Mouse (Mus musculus) intestine, embryonic 16.5 days (tissue): ENCODE results near the gene Olfr324. TPM values are rescaled to one million over a fixed set of nuclear protein-coding genes. Genes with fewer than 3 reads are reported as not detected.

Experiments used
- ATAC-seq: fragments of 200-750 bp; cut with Nextera tagmentation; 2 replicates; pipeline ENCODE4 v1.8.0; 2017; ENCODE audit warnings: moderate TSS enrichment, moderate library complexity
- H3K27ac ChIP-seq: fragments of 300-500 bp; sonication (generic); 2 replicates; pipeline ENCODE4 v1.5.1; 2014; ENCODE audit warnings: mild to moderate bottlenecking, low read length
- H3K27me3 ChIP-seq: fragments of 300-500 bp; sonication (generic); replicated peaks from 2 replicates; pipeline ENCODE4 v1.6.1; 2014; ENCODE audit warnings: low read length, control low read depth, mixed read lengths; ENCODE audit not compliant: control insufficient read depth, insufficient read depth
- H3K36me3 ChIP-seq: fragments of 300-500 bp; sonication (generic); 2 replicates; pipeline ENCODE4 v1.6.1; 2014; ENCODE audit warnings: low read length, control low read depth; ENCODE audit not compliant: control insufficient read depth, insufficient read depth
- H3K4me1 ChIP-seq: fragments of 300-500 bp; sonication (generic); 2 replicates; pipeline ENCODE4 v1.6.1; 2014; ENCODE audit warnings: low read length, control low read depth, mixed read lengths; ENCODE audit not compliant: control insufficient read depth, insufficient read depth
- H3K4me2 ChIP-seq: fragments of 300-500 bp; sonication (generic); 2 replicates; pipeline ENCODE4 v1.6.1; 2014; ENCODE audit warnings: low read depth, low read length, control low read depth
- H3K4me3 ChIP-seq: fragments of 300-500 bp; sonication (generic); 2 replicates; pipeline ENCODE4 v1.5.1; 2014; ENCODE audit warnings: mild to moderate bottlenecking, low read length
- H3K9ac ChIP-seq: fragments of 300-500 bp; sonication (generic); 2 replicates; pipeline ENCODE4 v1.6.1; 2014; ENCODE audit warnings: low read depth, low read length
- H3K9me3 ChIP-seq: fragments of 300-500 bp; sonication (generic); 2 replicates; pipeline ENCODE4 v1.6.1; 2016; ENCODE audit warnings: low read length, control low read depth; ENCODE audit not compliant: control insufficient read depth
- WGBS: fragments of 180-500 bp; shearing (Covaris S2); extraction: QIAGEN DNeasy Blood & Tissue Kit; methylation state at CpG from one replicate; pipeline ENCODE4 v1.1.7; 2014; 5-methylcytosine and 5-hydroxymethylcytosine counted together
- polyA plus RNA-seq: library from polyadenylated mRNA; unstranded; fragments of >200 nt; fragmentation: Nextera tagmentation; extraction: Ambion mirVana; gene quantifications from 2 replicates; pipeline ENCODE4 v1.2.1, GENCODE M21; 2015

The Olfr324 gene
- polyA plus RNA-seq, 1 experiment from 2014 or later: not detected

DNA sequence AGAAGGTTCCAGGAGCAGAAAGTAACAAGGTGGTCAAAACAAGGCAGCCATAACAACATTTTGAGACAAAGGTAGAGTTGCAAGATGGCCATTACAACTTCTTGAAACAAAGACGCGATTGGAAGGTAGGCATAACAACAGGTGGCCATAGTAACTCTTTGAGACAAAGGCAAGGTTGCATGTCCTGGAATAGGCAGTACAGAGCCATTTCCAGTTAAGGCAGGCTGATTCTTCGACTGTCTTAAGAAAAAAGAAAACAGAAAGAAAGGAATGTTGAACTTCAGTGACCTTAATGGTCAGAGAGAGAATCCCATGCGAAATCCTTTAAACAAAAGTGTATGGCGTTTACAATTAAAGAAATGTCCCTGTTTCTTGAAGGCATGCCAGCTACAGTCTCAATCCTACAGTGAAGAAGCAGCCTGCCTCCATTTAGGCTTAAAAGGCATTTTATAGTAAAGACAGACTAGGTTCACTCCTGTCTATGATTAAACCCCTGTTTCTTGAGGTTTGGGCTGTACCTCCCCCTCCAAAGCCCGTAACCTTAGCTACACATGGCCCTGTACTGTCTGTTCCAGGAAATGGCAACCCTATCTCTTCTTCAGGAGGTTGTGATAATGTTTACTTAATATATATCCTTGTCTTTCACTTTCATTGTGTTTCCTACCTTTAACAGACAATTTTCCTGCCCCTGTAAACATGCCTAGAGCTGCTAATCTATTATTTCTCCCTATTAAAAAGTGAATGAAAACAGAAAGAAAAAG lies 8.1 kb downstream of the Olfr324 start:
- no peaks in the 10 kb centered on the region for H3K27me3 ChIP-seq
- ATAC-seq: no peak
- 69% methylated on average over 6 of the region's 6 CpGs for whole genome bisulfite sequencing

DNA sequence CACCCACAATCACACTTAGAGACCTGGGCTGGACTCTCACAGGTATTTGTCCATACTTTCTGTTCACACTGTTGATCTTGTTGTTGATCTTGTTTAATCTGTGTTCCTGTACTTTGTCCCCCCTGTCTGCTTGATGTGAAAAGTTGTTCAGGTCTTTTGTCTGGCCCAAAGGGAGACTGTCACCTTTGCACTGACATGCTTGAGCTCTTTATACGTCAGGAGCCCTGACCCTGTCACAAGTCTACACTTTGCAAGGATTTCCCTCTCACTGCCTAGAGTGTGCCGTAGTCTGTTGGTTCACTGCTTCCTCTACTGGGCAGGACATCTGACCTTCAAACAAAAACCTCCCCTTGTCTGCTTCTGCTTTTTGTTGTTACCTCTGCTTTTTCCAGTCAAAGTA lies 9.8 kb downstream of the Olfr324 start:
- no peak overlapping the region for H3K4me3 ChIP-seq
- no peaks in the 10 kb centered on the region for H3K27me3 ChIP-seq
- no peaks in the 10 kb centered on the region for H3K4me1 ChIP-seq
- 58% methylated on average over 2 of the region's 2 CpGs for WGBS
- H3K9me3 ChIP-seq: no peaks in the 10 kb centered on the region
- H3K9ac ChIP-seq: no peak overlapping the region
- ATAC-seq: no peak
- no peak overlapping the region for H3K27ac ChIP-seq
- no peak overlapping the region for H3K4me2 ChIP-seq
- H3K36me3 ChIP-seq: no peaks in the 10 kb centered on the region

More for the DNA sequence above, 8.1 kb downstream of the Olfr324 start:
- H3K9ac ChIP-seq: no peak overlapping the region
- H3K27ac ChIP-seq: no peak overlapping the region
- no peak overlapping the region for H3K4me2 ChIP-seq
- H3K4me1 ChIP-seq: no peaks in the 10 kb centered on the region
- no peaks in the 10 kb centered on the region for H3K9me3 ChIP-seq
- no peak overlapping the region for H3K4me3 ChIP-seq
- H3K36me3 ChIP-seq: no peaks in the 10 kb centered on the region

DNA sequence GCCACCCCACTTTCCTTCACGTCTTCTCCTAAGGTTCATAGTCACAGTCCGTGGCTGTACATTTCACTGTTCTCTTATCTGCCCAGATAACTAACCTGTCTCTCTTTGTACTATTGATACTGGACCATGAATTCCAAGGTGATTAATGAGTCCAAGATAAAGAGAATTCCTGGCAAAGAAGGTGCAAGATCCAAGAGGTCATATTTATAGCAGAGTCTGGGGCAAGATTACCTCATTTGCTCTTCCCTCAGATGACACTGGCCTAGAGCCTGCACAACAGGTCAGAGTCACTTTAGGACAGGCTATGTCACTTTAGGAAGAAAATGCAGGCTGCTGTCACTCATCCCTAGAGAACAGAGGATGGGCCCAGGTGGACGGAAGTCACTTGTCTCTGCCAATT lies 10.3 kb downstream of the Olfr324 start:
- Histone ChIP-seq H3K4me1 (no peaks in the 10 kb centered on the region), H3K27me3 (peaks cover 3% of the 10 kb centered on the region; the same call in 1 of the 2 replicates), H3K36me3 (no peaks in the 10 kb centered on the region), H3K27ac (no peak overlapping the region), H3K4me3 (no peak overlapping the region), H3K9me3 (no peaks in the 10 kb centered on the region), H3K4me2 (no peak overlapping the region), H3K9ac (no peak overlapping the region)
- WGBS: 62% methylated on average over 3 of the region's 3 CpGs
- peak; percentile 68 for ATAC-seq

DNA sequence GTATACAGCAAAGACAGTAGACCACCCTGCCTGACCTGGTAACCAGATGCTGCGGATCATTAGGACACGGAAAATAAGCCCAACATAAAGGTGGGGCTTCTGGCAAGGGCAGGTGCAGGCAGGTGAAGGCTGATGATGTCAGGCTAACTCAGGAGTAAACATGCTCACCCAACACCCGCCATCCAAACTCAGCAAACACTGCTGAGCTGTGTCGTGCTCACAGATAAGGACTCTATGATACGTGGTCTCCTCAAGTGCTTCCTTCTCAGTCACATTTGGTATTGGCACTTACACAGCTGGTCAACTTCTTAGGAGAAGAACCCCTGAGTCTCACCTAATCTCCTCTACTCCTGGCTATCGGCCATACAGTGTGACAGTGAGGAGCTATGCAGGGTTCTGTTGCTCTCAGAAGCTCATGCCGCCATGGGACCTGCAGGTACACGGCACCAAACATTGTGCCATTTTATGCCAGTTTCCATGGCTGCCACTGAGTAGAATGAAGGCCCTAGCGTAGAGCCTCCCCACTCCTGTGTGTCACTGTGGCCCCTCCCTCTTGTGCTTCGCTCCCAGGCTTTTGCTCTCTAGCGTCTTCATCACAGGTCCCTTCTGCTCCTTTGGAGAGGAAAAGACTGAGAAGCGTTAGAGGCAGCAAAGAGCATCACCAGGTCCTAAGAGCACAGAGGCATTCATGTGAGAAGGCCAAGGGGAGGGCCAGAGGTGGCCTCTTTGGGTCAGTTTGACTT lies 11.4 kb downstream of the Olfr324 start:
- H3K36me3 ChIP-seq: no peaks in the 10 kb centered on the region
- H3K9ac ChIP-seq: no peak overlapping the region
- no peaks in the 10 kb centered on the region for H3K9me3 ChIP-seq
- H3K27me3 ChIP-seq: peaks cover 3% of the 10 kb centered on the region; the same call in 1 of the 2 replicates
- no peak overlapping the region for H3K27ac ChIP-seq
- H3K4me2 ChIP-seq: no peak overlapping the region
- no peaks in the 10 kb centered on the region for H3K4me1 ChIP-seq
- no peak overlapping the region for H3K4me3 ChIP-seq
- WGBS: 79% methylated on average over 12 of the region's 12 CpGs
- ATAC-seq: no peak

DNA sequence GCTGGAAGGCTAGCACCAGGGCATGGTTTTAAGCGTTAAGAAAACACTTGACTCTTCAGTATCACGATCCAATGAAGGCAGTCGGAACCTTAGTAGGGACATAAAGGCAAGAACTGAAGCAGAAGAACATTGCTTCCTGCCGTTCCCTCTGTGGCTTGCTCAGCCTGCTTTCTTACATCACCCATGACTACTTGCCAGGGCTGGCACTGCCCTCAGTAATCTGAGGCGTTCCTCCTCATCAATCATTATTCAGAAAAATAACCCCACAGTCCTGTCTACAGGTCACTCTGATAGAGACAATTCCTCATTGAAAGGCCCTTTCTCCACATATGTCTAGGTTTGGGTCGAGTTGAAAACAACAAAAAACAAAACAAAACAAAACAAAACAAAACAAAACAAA lies 12.1 kb downstream of the Olfr324 start:
- no peak overlapping the region for H3K4me3 ChIP-seq
- 80% methylated on average over 6 of the region's 6 CpGs for WGBS
- H3K36me3 ChIP-seq: no peaks in the 10 kb centered on the region
- no peaks in the 10 kb centered on the region for H3K9me3 ChIP-seq
- ATAC-seq: no peak
- no peaks in the 10 kb centered on the region for H3K4me1 ChIP-seq
- H3K9ac ChIP-seq: no peak overlapping the region
- peaks cover 3% of the 10 kb centered on the region; the same call in 1 of the 2 replicates for H3K27me3 ChIP-seq
- no peak overlapping the region for H3K4me2 ChIP-seq
- no peak overlapping the region for H3K27ac ChIP-seq

DNA sequence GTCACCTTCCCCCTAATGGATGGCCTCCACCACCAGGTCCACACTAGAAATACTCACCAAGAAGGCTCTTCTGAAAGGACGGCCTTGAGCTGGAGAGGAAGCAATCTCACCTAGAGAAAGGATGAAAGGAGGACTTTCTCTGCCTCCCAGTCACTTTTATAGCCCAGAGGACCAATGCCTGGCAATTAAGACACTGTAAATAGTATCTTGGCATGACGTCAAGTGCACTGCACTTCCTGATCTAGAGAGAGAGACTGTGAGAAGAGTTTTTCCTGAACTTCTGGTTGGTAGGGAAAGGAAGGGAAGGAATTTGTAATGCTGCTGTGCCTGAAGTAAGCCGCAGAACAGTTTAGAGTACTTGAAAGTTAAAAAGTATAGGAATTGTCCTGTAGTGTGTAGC lies 18.4 kb downstream of the Olfr324 start:
- peak; percentile 40 for ATAC-seq

DNA sequence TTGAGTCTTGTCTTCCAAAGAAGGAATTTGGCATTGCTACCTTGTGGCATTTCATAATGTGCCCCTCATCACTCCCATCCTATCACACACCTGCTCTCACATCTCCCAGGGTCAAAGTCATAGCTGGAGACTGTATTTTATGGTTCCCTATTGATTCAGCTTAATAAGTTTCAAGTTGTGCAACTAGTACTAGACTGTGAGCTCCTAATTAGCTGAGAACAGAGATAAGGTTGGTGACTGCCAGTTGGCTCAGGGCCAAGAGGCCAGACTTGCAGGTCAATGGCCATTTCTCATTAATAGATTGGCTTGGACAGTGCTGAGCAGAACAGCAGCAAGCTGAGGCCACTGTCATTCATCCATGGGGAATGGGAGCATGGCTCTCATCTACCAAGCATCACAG lies 19.6 kb downstream of the Olfr324 start:
- H3K4me2 ChIP-seq: no peak overlapping the region
- peaks cover 10% of the 10 kb centered on the region; the same call in 1 of the 2 replicates for H3K27me3 ChIP-seq
- no peaks in the 10 kb centered on the region for H3K36me3 ChIP-seq
- no peak overlapping the region for H3K27ac ChIP-seq
- peak; percentile 87 for ATAC-seq
- H3K9ac ChIP-seq: no peak overlapping the region
- H3K4me1 ChIP-seq: peaks cover 17% of the 10 kb centered on the region
- H3K9me3 ChIP-seq: no peaks in the 10 kb centered on the region
- no peak overlapping the region for H3K4me3 ChIP-seq

More for the DNA sequence above, 18.4 kb downstream of the Olfr324 start:
- H3K4me2 ChIP-seq: no peak overlapping the region
- peaks cover 17% of the 10 kb centered on the region for H3K4me1 ChIP-seq
- H3K9me3 ChIP-seq: no peaks in the 10 kb centered on the region
- no peak overlapping the region for H3K4me3 ChIP-seq
- WGBS: 47% methylated on average over 3 of the region's 3 CpGs
- no peak overlapping the region for H3K27ac ChIP-seq
- no peaks in the 10 kb centered on the region for H3K36me3 ChIP-seq
- no peak overlapping the region for H3K9ac ChIP-seq
- peaks cover 10% of the 10 kb centered on the region; the same call in 1 of the 2 replicates for H3K27me3 ChIP-seq

DNA sequence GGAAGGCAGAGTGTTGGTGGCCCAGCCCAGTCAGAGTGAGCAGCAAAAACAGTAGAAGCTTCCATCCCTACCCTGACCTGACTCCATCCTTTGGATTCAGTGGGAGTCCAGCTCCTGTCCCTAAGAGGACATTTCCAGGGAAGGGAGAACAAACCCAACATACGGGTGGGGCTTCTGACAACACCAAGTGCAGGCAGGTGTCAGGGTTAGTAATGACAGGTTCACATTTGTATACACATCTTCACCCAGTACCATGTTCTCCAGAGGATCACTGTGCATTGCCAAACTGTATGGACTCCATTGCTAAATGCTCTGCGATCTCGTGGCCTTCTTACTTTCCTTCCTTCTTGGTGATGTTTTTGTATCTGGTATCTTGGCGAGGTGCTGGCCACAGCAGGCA lies 21.1 kb downstream of the Olfr324 start, which contains the start of gene 2210407C18Rik:
2210407C18Rik (minus strand) TSS at position 101 of the 400 bp plus-strand sequence.
- no peaks in the 10 kb centered on the region for H3K36me3 ChIP-seq
- 0 out of 2 replicates have a peak, but pooled peaks cover 7% of the 10 kb centered on the region for H3K27me3 ChIP-seq
- no peaks in the 10 kb centered on the region for H3K9me3 ChIP-seq
- no peak within 1 kb of the TSS for H3K9ac ChIP-seq
- no peak within 1 kb of the TSS for H3K27ac ChIP-seq
- no peak within 1 kb of the TSS for H3K4me3 ChIP-seq
- H3K4me1 ChIP-seq: peaks cover 17% of the 10 kb centered on the region
- no peak within 1 kb of the TSS for H3K4me2 ChIP-seq
- ATAC-seq: no peak
- 91% methylated on average over 4 of the region's 4 CpGs for WGBS

DNA sequence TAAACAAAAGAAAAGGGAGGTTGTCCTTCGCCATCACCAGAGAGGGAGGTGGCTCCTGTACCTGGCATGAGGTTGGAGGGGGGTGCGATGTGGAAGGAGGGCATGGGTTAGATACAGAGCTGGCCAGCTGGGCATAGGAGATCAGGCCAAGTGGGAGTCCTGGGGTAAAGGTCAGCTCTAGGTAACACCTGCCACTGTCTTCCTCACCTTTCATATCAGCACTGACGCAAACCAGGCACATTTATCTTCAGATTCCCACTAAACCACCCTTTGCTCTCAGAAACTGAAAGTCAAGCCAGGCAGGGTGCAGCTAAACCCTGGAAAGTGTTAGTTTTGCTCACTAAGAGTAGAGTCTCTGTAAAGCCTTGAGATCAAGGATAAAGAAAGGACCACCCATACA lies 23.5 kb downstream of the Olfr324 start:
- H3K9me3 ChIP-seq: no peaks in the 10 kb centered on the region
- H3K36me3 ChIP-seq: no peaks in the 10 kb centered on the region
- no peak overlapping the region for H3K4me3 ChIP-seq
- H3K9ac ChIP-seq: no peak overlapping the region
- H3K27me3 ChIP-seq: 0 out of 2 replicates have a peak, but pooled peaks cover 6% of the 10 kb centered on the region
- peaks cover 12% of the 10 kb centered on the region for H3K4me1 ChIP-seq
- ATAC-seq: peak; percentile 65
- H3K27ac ChIP-seq: no peak overlapping the region
- peak overlapping the region; percentile 23 for H3K4me2 ChIP-seq
- WGBS: 57% methylated on average over 3 of the region's 3 CpGs
